Comparison of ENCODE assay signal across 8 mouse cellular contexts in genomic region chr7:101905561-101906286, GRCm38 (mm10). TPM values are rescaled to one million over a fixed set of nuclear protein-coding genes. Genes with fewer than 3 reads are reported as not detected.
A peak's percentile ranks its signal among the peaks of the same experiment; 100 is the strongest.
DNase-seq lines count a peak whose midpoint lies in the region; ATAC-seq and TF ChIP-seq lines count a peak whose summit lies in the region.

Gene Lamtor1, plus strand, starts transcription at chr7:101905904.

- peak; percentile 98 for ATAC-seq in heart, embryonic 11.5 days (replicated peaks; ENCODE audit: insufficient number of reproducible peaks, low FRiP score, low TSS enrichment)
- ATAC-seq in kidney, embryonic 16.5 days (ENCODE audit: low FRiP score, low TSS enrichment) = peak; percentile 98

- peaks cover 42% of the 10 kb centered on the region for H3K4me1 ChIP-seq in erythroblast, embryonic 14.5 days (ENCODE audit: control insufficient read depth)
- peaks cover 20% of the 10 kb centered on the region for H3K4me1 ChIP-seq in heart, embryonic 11.5 days (ENCODE audit: control insufficient read depth, insufficient read depth, low read length)
- peaks cover 23% of the 10 kb centered on the region for H3K4me1 ChIP-seq in kidney, embryonic 16.5 days (ENCODE audit: insufficient read depth, low read length)
- peaks cover 33% of the 10 kb centered on the region for H3K4me1 ChIP-seq in liver, adult 2 months (ENCODE audit: control insufficient read depth, insufficient read depth, low read length)

- TF ChIP-seq CTCF in C2C12 (IDR thresholded peaks at IDR 0.05; ENCODE audit: control insufficient read depth, insufficient read depth, insufficient read length) = no peak
- TF ChIP-seq CTCF in brain, embryonic 14.5 days (IDR thresholded peaks at IDR 0.05; ENCODE audit: borderline replicate concordance, extremely low read depth, insufficient read depth, insufficient read length) = peak; percentile 11; the same call in 1 of the 2 replicates
- TF ChIP-seq CTCF in liver, adult 2 months (IDR thresholded peaks at IDR 0.05; ENCODE audit: low read depth, low read length) = 0 out of 2 replicates have a peak, but pooled peaks have one; percentile 7

- H3ac ChIP-seq in C2C12 (ENCODE audit: control insufficient read depth, insufficient read length, low read depth) (peak within 1 kb of the TSS; percentile 76), myocyte (ENCODE audit: control insufficient read depth, insufficient read length) (peak within 1 kb of the TSS; percentile 38)

- H3K4me3 ChIP-seq in C2C12 (ENCODE audit: insufficient read depth, poor library complexity, severe bottlenecking) (peak within 1 kb of the TSS; percentile 71), myocyte (peak within 1 kb of the TSS; percentile 93)
- peak within 1 kb of the TSS; percentile 93 for H3K4me3 ChIP-seq in erythroblast, embryonic 14.5 days (replicated peaks)
- H3K4me3 ChIP-seq in heart, embryonic 11.5 days (ENCODE audit: low read depth, low read length) = peak within 1 kb of the TSS; percentile 87
- H3K4me3 ChIP-seq in kidney, embryonic 16.5 days (ENCODE audit: low read length) = peak within 1 kb of the TSS; percentile 75
- peak within 1 kb of the TSS; percentile 81 for H3K4me3 ChIP-seq in liver, adult 2 months (ENCODE audit: insufficient read depth, low read depth, low read length)

- H3K9ac ChIP-seq in heart, embryonic 11.5 days (ENCODE audit: low read depth, low read length) = peak within 1 kb of the TSS; percentile 93
- peak within 1 kb of the TSS; percentile 91 for H3K9ac ChIP-seq in kidney, embryonic 16.5 days (replicated peaks; ENCODE audit: low read length)
- peak within 1 kb of the TSS; percentile 94 for H3K9ac ChIP-seq in liver, adult 2 months (ENCODE audit: low read depth, low read length)

- peak; percentile 100 for DNase-seq in brain, embryonic 14.5 days (ENCODE audit: low read depth)
- DNase-seq in liver, adult 2 months (ENCODE audit: extremely low read depth, low read depth, low spot score) = peak; percentile 94
- DNase-seq in splenic B cell, adult 2 months (ENCODE audit: low read depth, low spot score) = peak; percentile 99

- H3K79me2 ChIP-seq in C2C12 (ENCODE audit: control insufficient read depth, insufficient read depth) = peaks cover 35% of the 10 kb centered on the region
- peaks cover 12% of the 10 kb centered on the region; the same call in 1 of the 2 replicates for H3K79me2 ChIP-seq in liver, adult 2 months (ENCODE audit: control insufficient read depth, insufficient read depth, low read length)
- peaks cover 27% of the 10 kb centered on the region for H3K79me2 ChIP-seq in myocyte (ENCODE audit: control insufficient read depth, insufficient read depth)

- H3K27ac ChIP-seq in heart, embryonic 11.5 days (ENCODE audit: low read depth, low read length) = peak within 1 kb of the TSS; percentile 97
- H3K27ac ChIP-seq in kidney, embryonic 16.5 days (ENCODE audit: low read length) = peak within 1 kb of the TSS; percentile 97
- peak within 1 kb of the TSS; percentile 96 for H3K27ac ChIP-seq in liver, adult 2 months (replicated peaks; ENCODE audit: insufficient read depth, low read depth, low read length)

- peaks cover 18% of the 10 kb centered on the region for H3K79me3 ChIP-seq in C2C12 (ENCODE audit: low read depth)

- peaks cover 2% of the 10 kb centered on the region; the same call in 1 of the 2 replicates for H3K9me3 ChIP-seq in erythroblast, embryonic 14.5 days (ENCODE audit: control insufficient read depth, low read length)
- no peaks in the 10 kb centered on the region for H3K9me3 ChIP-seq in heart, embryonic 11.5 days (replicated peaks; ENCODE audit: control insufficient read depth, low read length)
- no peaks in the 10 kb centered on the region for H3K9me3 ChIP-seq in kidney, embryonic 16.5 days (ENCODE audit: low read length)

- peak; percentile 75; the same call in 1 of the 2 replicates for TF ChIP-seq POLR2A in brain, embryonic 14.5 days (IDR thresholded peaks at IDR 0.05; ENCODE audit: borderline replicate concordance, extremely low read depth, insufficient read depth, insufficient read length, poor library complexity, severe bottlenecking)
- peak; percentile 81 for TF ChIP-seq POLR2A in liver, adult 2 months (IDR thresholded peaks at IDR 0.05; ENCODE audit: extremely low read depth, insufficient read depth, low read length)
- TF ChIP-seq POLR2A in myocyte (IDR thresholded peaks at IDR 0.05; ENCODE audit: insufficient read length, low read depth) = peak; percentile 83

- peak within 1 kb of the TSS; percentile 81 for H3K4me2 ChIP-seq in heart, embryonic 11.5 days
- peak within 1 kb of the TSS; percentile 73 for H3K4me2 ChIP-seq in kidney, embryonic 16.5 days (replicated peaks; ENCODE audit: low read depth, low read length)
- peak within 1 kb of the TSS; percentile 97 for H3K4me2 ChIP-seq in myocyte (ENCODE audit: low read depth)

- WGBS in heart, embryonic 11.5 days (ENCODE audit: insufficient replicate concordance) = under 1% methylated on average over 60 of the region's 61 CpGs
- under 1% methylated on average over 61 of the region's 61 CpGs for WGBS in kidney, embryonic 16.5 days
- under 1% methylated on average over 61 of the region's 61 CpGs for WGBS in liver, adult 2 months

- H3K36me3 ChIP-seq in C2C12 (ENCODE audit: control insufficient read depth, insufficient read depth) (peaks cover under 1% of the 10 kb centered on the region), myocyte (ENCODE audit: control insufficient read depth, insufficient read depth) (no peaks in the 10 kb centered on the region)
- peaks cover 53% of the 10 kb centered on the region for H3K36me3 ChIP-seq in erythroblast, embryonic 14.5 days (ENCODE audit: control insufficient read depth)
- H3K36me3 ChIP-seq in heart, embryonic 11.5 days (ENCODE audit: control insufficient read depth, insufficient read depth, low read length) = peaks cover 13% of the 10 kb centered on the region
- H3K36me3 ChIP-seq in kidney, embryonic 16.5 days (ENCODE audit: insufficient read depth, low read length) = peaks cover 21% of the 10 kb centered on the region
- peaks cover under 1% of the 10 kb centered on the region; the same call in 1 of the 2 replicates for H3K36me3 ChIP-seq in liver, adult 2 months (ENCODE audit: control insufficient read depth, insufficient read depth, low read length)
- H3K36me3 ChIP-seq in splenic B cell, adult 2 months (ENCODE audit: control insufficient read depth, insufficient read depth, low read length, poor library complexity, severe bottlenecking) = 0 out of 2 replicates have a peak, but pooled peaks cover 3% of the 10 kb centered on the region

- no peaks in the 10 kb centered on the region for H3K27me3 ChIP-seq in C2C12 (ENCODE audit: control insufficient read depth, insufficient read depth, insufficient read length)
- no peaks in the 10 kb centered on the region for H3K27me3 ChIP-seq in erythroblast, embryonic 14.5 days (ENCODE audit: control insufficient read depth)
- H3K27me3 ChIP-seq in heart, embryonic 11.5 days (ENCODE audit: control insufficient read depth, insufficient read depth, low read length) = no peaks in the 10 kb centered on the region
- no peaks in the 10 kb centered on the region for H3K27me3 ChIP-seq in kidney, embryonic 16.5 days (ENCODE audit: insufficient read depth, low read length)
- no peaks in the 10 kb centered on the region for H3K27me3 ChIP-seq in liver, adult 2 months (ENCODE audit: control insufficient read depth, insufficient read depth, low read length)
- H3K27me3 ChIP-seq in myocyte (ENCODE audit: control insufficient read depth, insufficient read depth, insufficient read length) = no peaks in the 10 kb centered on the region
- no peaks in the 10 kb centered on the region for H3K27me3 ChIP-seq in splenic B cell, adult 2 months (ENCODE audit: control insufficient read depth, insufficient read depth, low read length, poor library complexity, severe bottlenecking)

TF ChIP-seq in C2C12, 6 proteins besides CTCF, POLR2A, EP300 and RAD21:
- no peak for TF ChIP-seq FOSL1 (IDR thresholded peaks at IDR 0.05; ENCODE audit: insufficient read depth, low read length, poor library complexity, severe bottlenecking)
- TF ChIP-seq MAX (IDR thresholded peaks at IDR 0.05) = peak; percentile 60
- TF ChIP-seq CEBPB (IDR thresholded peaks at IDR 0.05; ENCODE audit: low read depth) = no peak
- TF ChIP-seq USF1 (IDR thresholded peaks at IDR 0.05; ENCODE audit: low read depth) = peak; percentile 100

TF ChIP-seq in myocyte, 11 proteins besides CTCF, POLR2A, EP300 and RAD21:
- peak; percentile 100 for TF ChIP-seq USF1 (IDR thresholded peaks at IDR 0.05; ENCODE audit: low read depth)
- TF ChIP-seq POLR2AphosphoS2 (IDR thresholded peaks at IDR 0.05; ENCODE audit: insufficient read length, low read depth) = peak; percentile 91
- peak in 1 of 3 experiments; percentile 3 for TF ChIP-seq MYOG (IDR thresholded peaks at IDR 0.05; ENCODE audit: control insufficient read depth in 1 of 3, insufficient read depth in 1 of 3, insufficient read length in 2 of 3, low read depth in 2 of 3)
- TF ChIP-seq E2F4 (IDR thresholded peaks at IDR 0.05; ENCODE audit: insufficient read depth) = no peak
- no peak for TF ChIP-seq CEBPB (IDR thresholded peaks at IDR 0.05; ENCODE audit: insufficient read depth, poor library complexity, severe bottlenecking)
- TF ChIP-seq TCF3 (IDR thresholded peaks at IDR 0.05; ENCODE audit: insufficient read length, low read depth) = no peak
- TF ChIP-seq MYOD1 (IDR thresholded peaks at IDR 0.05; ENCODE audit: control insufficient read depth in 1 of 3, insufficient read length in 2 of 3, low read depth in 2 of 3) = no peak
- no peak for TF ChIP-seq REST (IDR thresholded peaks at IDR 0.05; ENCODE audit: insufficient read depth, insufficient read length)
- TF ChIP-seq TCF12 (IDR thresholded peaks at IDR 0.05; ENCODE audit: insufficient read depth, poor library complexity, severe bottlenecking) = no peak
- TF ChIP-seq MAX (IDR thresholded peaks at IDR 0.05; ENCODE audit: low read depth) = no peak
- peak; percentile 95 for TF ChIP-seq SRF (IDR thresholded peaks at IDR 0.05; ENCODE audit: control insufficient read depth, insufficient read length, low read depth)

RNA-seq across cellular contexts. Expression of gene Lamtor1, which starts in this region (rescaled TPM):
- polyA plus RNA-seq in C2C12 (2012; fragmentation: generic; extraction: Trizol) (200 TPM), myocyte (2012; fragmentation: generic; extraction: Trizol) (202 TPM)
- 169 and 197 TPM in 2 replicates for polyA plus RNA-seq in brain, embryonic 14.5 days (2012; rRNA removed)
- polyA plus RNA-seq in erythroblast, embryonic 14.5 days (2012) = 10.4 and 12.4 TPM in 2 replicates
- 137 and 146 TPM in 2 replicates for polyA plus RNA-seq in heart, embryonic 11.5 days (2014; fragmentation: Nextera tagmentation; extraction: Ambion mirVana)
- 174 and 183 TPM in 2 replicates for polyA plus RNA-seq in kidney, embryonic 16.5 days (2015; fragmentation: Nextera tagmentation; extraction: Ambion mirVana)
- 64.1 and 75.7 TPM in 2 replicates for total RNA-seq in liver, adult 2 months (2014; rRNA removed)
- 159 and 171 TPM in 2 replicates for polyA plus RNA-seq in liver, adult 2 months (2012; rRNA removed)

Comparison
In these comparisons a context has a peak if more than half of its experiments do, and no peak if none do; other contexts are left out.
1. Peak in every context shown above with its lines: DNase-seq, ATAC-seq, H3K4me3 ChIP-seq and H3K27ac ChIP-seq.
2. RNA of gene Lamtor1 (polyA plus RNA-seq): 202 TPM in myocyte (single experiment), 200 TPM in C2C12 (single experiment), 174 to 183 TPM in kidney, embryonic 16.5 days, 159 to 171 TPM in liver, adult 2 months, 169 to 197 TPM in brain, embryonic 14.5 days and 137 to 146 TPM in heart, embryonic 11.5 days; 10.4 to 12.4 TPM in erythroblast, embryonic 14.5 days; every median in the first group is over 10 times any median in the second.